Mouse (Mus musculus) megakaryocyte, embryonic 14.5 days (primary cell): ENCODE results near the gene Uvssa. TPM values are rescaled to one million over a fixed set of nuclear protein-coding genes. Genes with fewer than 3 reads are reported as not detected.

Experiments used
- H3K27me3 ChIP-seq: replicated peaks from 2 replicates; pipeline ENCODE3; 2012; ENCODE audit warnings: inconsistent platforms
- H3K36me3 ChIP-seq: replicated peaks from 2 replicates; pipeline ENCODE3; 2012; ENCODE audit warnings: low read length, inconsistent platforms, mixed read lengths
- H3K4me1 ChIP-seq: 2 replicates; pipeline ENCODE4 v1.6.1; 2012; ENCODE audit warnings: inconsistent platforms
- H3K4me3 ChIP-seq: replicated peaks from 2 replicates; pipeline ENCODE3; 2012; ENCODE audit warnings: moderate library complexity, mild to moderate bottlenecking, inconsistent platforms
- H3K9me3 ChIP-seq: 2 replicates; pipeline ENCODE4 v1.6.1; 2012; ENCODE audit warnings: inconsistent platforms
- FLI1 ChIP-seq: IDR thresholded peaks from 2 replicates; pipeline ENCODE4 v1.6.1; 2012; ENCODE audit warnings: low read length, inconsistent platforms, mixed read lengths
- GATA1 ChIP-seq: IDR thresholded peaks from 3 replicates; pipeline ENCODE4 v1.6.1; 2012; ENCODE audit warnings: mixed read lengths, low read length, inconsistent platforms, borderline replicate concordance
- polyA plus RNA-seq: library from polyadenylated mRNA; stranded (reverse); fragments of >175 nt; gene quantifications from 2 replicates; pipeline ENCODE4 v1.2.3, GENCODE M21; 2012; ENCODE audit warnings: low replicate concordance; ENCODE audit not compliant: insufficient read depth

The Uvssa gene
- polyA plus RNA-seq, 1 experiment, result 0.19 TPM

DNA sequence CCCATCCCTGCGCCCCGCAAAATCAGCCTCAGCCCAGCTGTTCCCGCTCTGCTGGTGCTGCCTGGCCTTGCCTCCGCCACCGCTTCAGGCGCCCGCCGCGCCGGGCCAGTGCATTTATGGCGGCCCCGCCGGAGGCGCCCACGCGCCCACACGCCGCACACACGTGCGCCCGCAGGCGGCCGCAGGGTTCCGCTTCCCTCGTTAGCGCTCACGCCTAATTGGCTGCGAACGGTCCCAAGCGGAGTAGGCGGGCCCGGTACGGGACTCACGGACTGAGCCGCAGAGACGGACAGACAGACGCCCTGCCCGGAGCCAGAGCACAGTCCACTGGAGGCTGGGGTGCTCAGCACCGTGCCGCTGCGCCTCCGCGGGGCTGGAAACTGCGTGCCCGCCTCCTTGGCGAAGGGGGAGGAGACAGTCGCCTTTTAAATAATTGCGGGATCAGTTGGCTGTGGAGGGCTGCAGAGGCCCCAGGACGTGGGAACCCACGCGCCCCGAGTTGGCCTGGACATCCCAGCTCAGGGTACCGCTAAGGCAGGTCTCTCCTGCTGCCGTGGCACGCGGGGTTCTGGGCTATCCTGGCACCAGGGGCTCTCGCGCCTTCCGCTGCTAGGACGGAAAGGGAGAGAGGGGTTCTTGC, 55.9 kb downstream of the Uvssa start:
- peaks cover 4% of the 10 kb centered on the region; the same call in 1 of the 2 replicates for H3K9me3 ChIP-seq
- no peak for TF ChIP-seq GATA1
- TF ChIP-seq FLI1, result no peak
- peaks cover 47% of the 10 kb centered on the region for H3K4me1 ChIP-seq
- peak overlapping the region; percentile 62 for H3K4me3 ChIP-seq
- H3K27me3 ChIP-seq, result peaks cover 100% of the 10 kb centered on the region
- no peaks in the 10 kb centered on the region for H3K36me3 ChIP-seq

DNA sequence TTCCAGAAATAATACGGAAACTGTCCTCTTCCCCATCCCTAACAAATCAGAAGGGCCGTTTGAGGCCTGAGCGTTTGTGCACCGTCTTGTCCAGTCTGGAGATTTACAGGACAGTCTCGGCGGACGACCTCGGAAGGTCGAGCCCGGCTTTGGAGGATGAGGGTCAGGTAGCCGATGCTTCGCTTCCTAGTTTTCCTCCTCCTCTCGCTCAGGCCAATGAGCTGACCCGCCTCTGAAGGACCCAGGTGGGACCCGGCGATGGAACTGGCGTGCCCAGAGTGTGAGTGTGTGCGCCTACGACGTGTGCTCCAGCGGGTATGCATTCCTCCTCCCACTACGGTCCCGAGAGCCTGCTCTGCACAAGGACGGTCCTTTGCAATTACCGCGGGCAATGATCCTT, 56.8 kb downstream of the Uvssa start:
- peaks cover 4% of the 10 kb centered on the region; the same call in 1 of the 2 replicates for H3K9me3 ChIP-seq
- TF ChIP-seq FLI1 (no peak), GATA1 (no peak)
- no peak overlapping the region for H3K4me3 ChIP-seq
- H3K27me3 ChIP-seq, result peaks cover 98% of the 10 kb centered on the region
- no peaks in the 10 kb centered on the region for H3K36me3 ChIP-seq
- H3K4me1 ChIP-seq, result peaks cover 47% of the 10 kb centered on the region

DNA sequence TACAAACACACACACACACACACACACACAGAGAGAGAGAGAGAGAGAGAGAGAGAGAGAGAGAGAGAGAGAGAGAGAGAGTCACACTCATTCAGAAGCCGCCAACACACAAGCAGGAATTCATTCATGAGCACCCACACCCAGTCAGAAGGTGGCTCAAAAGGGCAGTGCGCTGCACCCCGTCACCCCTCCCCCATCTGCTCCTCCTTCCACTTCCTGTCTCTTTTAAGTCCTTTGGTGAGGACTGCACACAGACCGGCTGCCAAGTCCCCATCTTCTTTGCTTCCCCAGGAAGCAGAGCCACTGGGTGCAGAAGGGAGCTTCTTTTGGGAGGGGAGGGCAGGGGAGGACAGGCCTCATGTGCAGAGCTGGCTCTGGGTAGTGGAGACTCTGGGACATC, 57.6 kb downstream of the Uvssa start:
- Histone ChIP-seq H3K4me1 (peaks cover 42% of the 10 kb centered on the region), H3K9me3 (peaks cover 4% of the 10 kb centered on the region; the same call in 1 of the 2 replicates), H3K36me3 (no peaks in the 10 kb centered on the region), H3K4me3 (no peak overlapping the region), H3K27me3 (peaks cover 95% of the 10 kb centered on the region)
- no peak for TF ChIP-seq GATA1
- no peak for TF ChIP-seq FLI1

DNA sequence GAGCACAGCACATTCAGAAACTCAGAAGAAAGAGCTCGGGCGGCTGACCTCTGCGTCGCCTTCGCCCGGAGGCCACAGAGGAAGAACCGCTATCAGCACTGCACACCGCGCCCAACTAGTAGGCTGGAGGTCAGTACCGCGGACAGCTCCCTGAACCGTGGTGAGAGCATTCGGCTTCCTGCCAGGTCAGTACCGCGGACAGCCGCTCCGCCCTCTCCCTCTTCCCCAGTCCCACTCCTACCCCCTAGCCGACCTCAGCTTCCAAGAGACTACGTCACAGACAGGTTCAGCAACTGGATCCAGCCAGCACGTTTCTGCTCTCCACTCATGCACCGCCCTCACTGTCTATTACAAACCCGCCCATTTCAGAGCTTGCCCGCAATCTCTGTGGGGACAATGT, 59.9 kb downstream of the Uvssa start:
- Histone ChIP-seq H3K27me3 (peaks cover 94% of the 10 kb centered on the region), H3K9me3 (peaks cover 4% of the 10 kb centered on the region; the same call in 1 of the 2 replicates), H3K4me1 (peaks cover 38% of the 10 kb centered on the region), H3K36me3 (no peaks in the 10 kb centered on the region), H3K4me3 (peak overlapping the region; percentile 53)
- no peak for TF ChIP-seq FLI1
- no peak for TF ChIP-seq GATA1

GRCm38 (mm10) chr5:33442927-33443710, 64.8 kb downstream of the Uvssa start:
- H3K4me3 ChIP-seq, result peak overlapping the region; percentile 86
- peaks cover 77% of the 10 kb centered on the region for H3K27me3 ChIP-seq
- TF ChIP-seq GATA1 (no peak), FLI1 (no peak)

DNA sequence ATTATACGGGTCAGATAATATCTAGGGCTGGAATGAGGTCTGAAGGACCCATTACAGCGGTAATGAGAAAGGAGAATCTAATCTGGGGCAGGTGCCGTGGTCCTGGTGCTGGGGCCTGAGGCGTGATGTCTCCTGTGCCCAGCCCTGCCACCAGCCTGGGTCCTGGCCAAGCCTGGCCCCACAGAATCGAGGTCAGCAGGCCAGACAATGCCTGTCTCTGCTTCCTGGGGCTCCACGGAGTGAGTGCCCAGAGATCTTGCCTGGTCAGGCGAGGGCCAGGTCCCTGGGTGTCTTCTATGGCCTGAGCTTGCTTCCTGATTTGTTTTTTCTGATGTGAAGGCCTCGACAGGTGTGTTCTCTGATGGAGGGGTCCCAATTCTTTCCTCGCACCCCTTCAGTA, 65.4 kb downstream of the Uvssa start:
- Histone ChIP-seq H3K4me1 (peaks cover 11% of the 10 kb centered on the region), H3K27me3 (peaks cover 73% of the 10 kb centered on the region), H3K4me3 (no peak overlapping the region), H3K9me3 (no peaks in the 10 kb centered on the region), H3K36me3 (no peaks in the 10 kb centered on the region)
- no peak for TF ChIP-seq GATA1
- TF ChIP-seq FLI1, result no peak

More at GRCm38 (mm10) chr5:33442927-33443710, 64.8 kb downstream of the Uvssa start:
- Histone ChIP-seq H3K9me3 (no peaks in the 10 kb centered on the region), H3K4me1 (peaks cover 14% of the 10 kb centered on the region), H3K36me3 (no peaks in the 10 kb centered on the region)

- Histone ChIP-seq H3K36me3 (no peaks in the 10 kb centered on the region), H3K27me3 (peaks cover 71% of the 10 kb centered on the region), H3K4me3 (no peak overlapping the region), H3K9me3 (no peaks in the 10 kb centered on the region), H3K4me1 (peaks cover 6% of the 10 kb centered on the region; the same call in 1 of the 2 replicates)
- TF ChIP-seq GATA1 (no peak), FLI1 (no peak)
Observed at GRCm38 (mm10) chr5:33455737-33456136, 77.4 kb downstream of the Uvssa start.

- H3K27me3 ChIP-seq, result peaks cover 75% of the 10 kb centered on the region
Observed at GRCm38 (mm10) chr5:33458132-33458622, 79.8 kb downstream of the Uvssa start.

DNA sequence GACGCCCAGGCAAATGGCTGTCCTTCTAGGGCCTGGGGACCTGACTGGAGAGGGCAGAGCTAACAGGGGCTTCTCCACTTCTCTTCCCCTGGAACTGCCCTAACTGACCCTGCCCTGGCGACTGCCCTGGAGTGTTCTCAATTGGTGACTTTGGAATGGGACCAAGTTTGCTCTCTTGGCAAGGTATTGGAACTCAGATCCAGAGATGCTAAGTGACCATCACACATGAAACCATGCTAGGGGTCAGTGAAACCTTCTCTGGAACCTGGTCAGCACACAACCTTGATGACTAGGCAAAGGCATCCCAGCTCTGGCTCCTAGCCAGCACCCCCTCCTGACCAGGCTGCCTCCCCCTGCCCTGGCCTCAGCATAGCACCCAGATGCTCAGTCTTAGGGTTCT, 80.8 kb downstream of the Uvssa start:
- H3K4me3 ChIP-seq, result no peak overlapping the region
- TF ChIP-seq GATA1 (no peak), FLI1 (no peak)
- no peaks in the 10 kb centered on the region for H3K36me3 ChIP-seq
- peaks cover 77% of the 10 kb centered on the region for H3K27me3 ChIP-seq
- H3K9me3 ChIP-seq, result no peaks in the 10 kb centered on the region
- H3K4me1 ChIP-seq, result peaks cover 6% of the 10 kb centered on the region; the same call in 1 of the 2 replicates

More at GRCm38 (mm10) chr5:33458132-33458622, 79.8 kb downstream of the Uvssa start:
- H3K4me1 ChIP-seq, result peaks cover 6% of the 10 kb centered on the region; the same call in 1 of the 2 replicates
- H3K4me3 ChIP-seq, result no peak overlapping the region
- H3K9me3 ChIP-seq, result no peaks in the 10 kb centered on the region
- TF ChIP-seq FLI1 (no peak), GATA1 (no peak)
- H3K36me3 ChIP-seq, result no peaks in the 10 kb centered on the region

GRCm38 (mm10) chr5:33464390-33464789, 86.0 kb downstream of the Uvssa start:
- H3K9me3 ChIP-seq, result no peaks in the 10 kb centered on the region
- H3K4me1 ChIP-seq, result no peaks in the 10 kb centered on the region
- TF ChIP-seq GATA1, result no peak
- H3K4me3 ChIP-seq, result no peak overlapping the region
- no peaks in the 10 kb centered on the region for H3K36me3 ChIP-seq
- peaks cover 64% of the 10 kb centered on the region for H3K27me3 ChIP-seq
